Mouse (Mus musculus): Measurements from ENCODE around the gene Pip5k1a. TPM values are rescaled to one million over a fixed set of nuclear protein-coding genes. Genes with fewer than 3 reads are reported as not detected.

The Pip5k1a gene
- polyA plus RNA-seq (2015; fragmentation: Nextera tagmentation; extraction: Ambion mirVana): 19.9 and 20.8 TPM in 2 replicates

DNA sequence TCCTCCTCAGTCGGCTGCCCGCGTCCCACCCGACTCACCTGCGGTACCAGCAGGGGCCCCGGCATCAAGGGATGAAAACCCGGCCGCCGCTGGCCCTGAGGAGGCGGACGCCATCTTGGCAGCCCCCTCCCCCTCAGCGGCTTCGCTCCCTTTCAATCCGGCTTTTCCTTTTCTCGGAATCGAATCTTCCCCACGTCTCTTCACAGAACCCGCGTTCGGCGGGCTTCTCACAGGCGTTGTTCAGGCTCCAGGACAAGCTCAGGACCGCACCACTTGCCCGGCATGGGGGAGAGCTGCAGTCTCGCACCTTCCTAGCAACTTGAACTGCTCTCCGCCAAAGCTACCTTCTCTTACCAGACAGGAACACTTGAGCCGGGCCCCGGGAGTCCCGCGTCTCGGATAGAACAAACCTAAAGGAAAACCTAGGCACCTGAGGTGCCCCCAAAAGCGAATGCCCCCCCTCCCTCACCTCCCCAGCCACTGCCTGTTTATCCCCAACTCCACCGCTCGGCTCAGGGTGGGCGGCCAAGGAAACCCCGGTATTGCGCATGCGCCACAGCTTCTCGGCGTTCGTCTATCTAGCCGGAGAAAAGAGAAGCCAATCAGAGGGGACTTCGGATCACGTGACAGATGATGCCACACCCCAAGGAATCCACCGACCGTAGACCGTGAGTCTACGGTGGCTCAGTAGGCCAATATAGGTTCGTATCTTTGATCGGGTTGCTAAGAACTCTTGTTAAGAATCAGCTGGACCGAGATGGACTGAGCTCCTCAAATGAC is at the start of gene Pip5k1a:
Pip5k1a (minus strand) TSS at position 593 of the 780 bp plus-strand sequence.
- H3K9ac ChIP-seq: peak within 1 kb of the TSS; percentile 75
- ATAC-seq (replicated peaks; ENCODE audit: low FRiP score): peak; percentile 91
- H3K36me3 ChIP-seq: peaks cover 16% of the 10 kb centered on the region; the same call in 1 of the 2 replicates
- no peaks in the 10 kb centered on the region for H3K27me3 ChIP-seq
- no peaks in the 10 kb centered on the region for H3K9me3 ChIP-seq (replicated peaks)
- H3K4me3 ChIP-seq (replicated peaks): peak within 1 kb of the TSS; percentile 57
- peak within 1 kb of the TSS; percentile 78 for H3K27ac ChIP-seq
- peaks cover 14% of the 10 kb centered on the region for H3K4me1 ChIP-seq
- under 1% methylated on average over 51 of the region's 51 CpGs for WGBS
- peak within 1 kb of the TSS; percentile 66 for H3K4me2 ChIP-seq

DNA sequence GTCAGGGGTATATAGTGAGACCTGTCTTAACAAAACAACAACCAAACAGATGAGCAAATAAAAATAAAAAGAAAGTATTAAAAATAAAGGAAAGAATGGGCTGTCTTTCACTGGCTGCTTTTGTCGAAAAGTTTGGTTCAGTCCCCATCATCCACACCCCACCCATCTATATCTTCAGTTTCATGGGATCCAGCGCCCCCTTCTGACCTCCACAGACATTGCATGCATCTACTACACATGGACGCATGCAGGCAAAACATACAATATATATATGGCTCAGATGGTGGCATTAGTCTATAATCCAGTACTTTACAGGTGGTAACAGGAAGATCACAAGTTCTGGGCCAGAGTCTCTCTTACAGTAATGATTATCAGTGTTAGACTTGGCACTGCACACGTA is 47.1 kb upstream of the Pip5k1a start:
- Histone ChIP-seq H3K4me2 (no peak overlapping the region), H3K27ac (no peak overlapping the region), H3K9ac (no peak overlapping the region), H3K4me1 (no peaks in the 10 kb centered on the region), H3K9me3 (replicated peaks) (no peaks in the 10 kb centered on the region), H3K4me3 (replicated peaks) (no peak overlapping the region), H3K27me3 (peaks cover 2% of the 10 kb centered on the region; the same call in 1 of the 2 replicates), H3K36me3 (no peaks in the 10 kb centered on the region)
- WGBS: 51% methylated on average over 4 of the region's 4 CpGs
- ATAC-seq (replicated peaks; ENCODE audit: low FRiP score): no peak

- WGBS: 50% methylated on average over 3 of the region's 3 CpGs
- Histone ChIP-seq H3K27ac (no peak overlapping the region), H3K4me1 (no peaks in the 10 kb centered on the region), H3K4me2 (no peak overlapping the region), H3K9ac (no peak overlapping the region), H3K36me3 (no peaks in the 10 kb centered on the region), H3K9me3 (replicated peaks) (no peaks in the 10 kb centered on the region), H3K4me3 (replicated peaks) (no peak overlapping the region), H3K27me3 (no peaks in the 10 kb centered on the region)
- no peak for ATAC-seq (replicated peaks; ENCODE audit: low FRiP score)
Measured at GRCm38 (mm10) chr3:95147924-95148323, 41.2 kb upstream of the Pip5k1a start.

- 10% methylated on average over 5 of the region's 5 CpGs for WGBS
- peaks cover 20% of the 10 kb centered on the region for H3K36me3 ChIP-seq
- H3K27ac ChIP-seq: no peak overlapping the region
- no peak overlapping the region for H3K9ac ChIP-seq
- no peak overlapping the region for H3K4me2 ChIP-seq
- H3K4me3 ChIP-seq (replicated peaks): no peak overlapping the region
- ATAC-seq (replicated peaks; ENCODE audit: low FRiP score): peak; percentile 59
- no peaks in the 10 kb centered on the region for H3K9me3 ChIP-seq (replicated peaks)
- peaks cover 3% of the 10 kb centered on the region; the same call in 1 of the 2 replicates for H3K4me1 ChIP-seq
- no peaks in the 10 kb centered on the region for H3K27me3 ChIP-seq
Measured at GRCm38 (mm10) chr3:95142617-95143011, 35.9 kb upstream of the Pip5k1a start.

DNA sequence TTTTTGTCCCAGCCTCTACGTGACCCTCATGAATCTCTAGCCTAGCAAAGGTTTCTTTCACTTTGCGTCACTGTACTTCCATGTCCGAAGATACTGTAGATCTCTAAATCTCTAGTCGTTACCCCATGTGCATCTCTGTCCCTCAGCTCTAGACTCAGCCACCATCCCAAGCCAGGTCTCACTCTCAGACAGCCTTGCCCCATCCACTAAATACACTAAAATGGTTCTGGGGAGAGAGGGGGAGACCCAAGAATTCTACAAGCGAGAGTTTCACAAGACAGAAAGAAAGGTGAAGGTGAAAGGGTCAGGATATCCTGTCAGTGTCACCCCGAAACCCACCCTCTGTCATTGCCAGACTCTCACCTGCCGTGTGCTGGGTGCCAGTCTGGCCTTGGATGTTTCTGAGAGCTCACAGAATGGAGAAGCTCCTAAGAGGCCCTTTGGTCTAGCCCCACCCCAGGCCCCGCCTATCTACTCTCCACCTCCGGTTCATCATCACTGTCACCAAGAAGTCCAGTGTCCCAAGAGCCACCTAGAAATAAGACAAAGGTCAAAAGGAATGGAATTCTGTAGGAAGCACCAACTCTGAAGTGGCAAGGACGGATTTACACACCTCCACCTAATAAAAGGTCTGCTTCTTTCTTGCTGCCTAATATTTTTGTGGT is 35.4 kb upstream of the Pip5k1a start, which contains the start of gene Tnfaip8l2:
Tnfaip8l2 (minus strand) TSS at position 409 of the 665 bp plus-strand sequence.
- WGBS: 85% methylated on average over 10 of the region's 10 CpGs
- H3K4me2 ChIP-seq: no peak within 1 kb of the TSS
- peaks cover 20% of the 10 kb centered on the region for H3K36me3 ChIP-seq
- H3K27me3 ChIP-seq: no peaks in the 10 kb centered on the region
- no peak within 1 kb of the TSS for H3K4me3 ChIP-seq (replicated peaks)
- H3K9ac ChIP-seq: no peak within 1 kb of the TSS
- H3K9me3 ChIP-seq (replicated peaks): no peaks in the 10 kb centered on the region
- ATAC-seq (replicated peaks; ENCODE audit: low FRiP score): no peak
- peaks cover 3% of the 10 kb centered on the region; the same call in 1 of the 2 replicates for H3K4me1 ChIP-seq
- no peak within 1 kb of the TSS for H3K27ac ChIP-seq

DNA sequence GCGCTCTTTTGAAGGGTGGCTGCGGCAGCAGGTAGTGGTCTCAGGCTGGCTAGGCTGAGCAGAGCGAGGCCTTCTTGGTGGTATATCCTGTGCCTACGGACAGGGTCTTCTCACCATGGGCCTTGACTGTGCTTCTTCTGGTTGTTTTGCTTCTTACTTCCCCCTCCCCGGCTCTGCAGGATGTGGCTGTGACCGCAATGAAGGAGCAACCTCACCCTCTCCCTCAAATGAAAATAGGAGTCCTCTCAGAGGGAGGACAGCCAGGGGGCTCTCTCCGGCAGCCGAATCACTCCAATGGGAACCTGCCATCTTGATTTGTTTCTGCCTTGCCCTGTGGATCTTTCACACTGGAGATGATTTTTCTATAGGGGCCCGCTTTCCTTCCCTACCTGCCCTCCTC is 34.7 kb upstream of the Pip5k1a start:
- Histone ChIP-seq H3K27me3 (no peaks in the 10 kb centered on the region), H3K9me3 (replicated peaks) (no peaks in the 10 kb centered on the region), H3K4me2 (no peak overlapping the region), H3K4me1 (peaks cover 3% of the 10 kb centered on the region; the same call in 1 of the 2 replicates), H3K4me3 (replicated peaks) (no peak overlapping the region), H3K36me3 (peaks cover 20% of the 10 kb centered on the region), H3K27ac (no peak overlapping the region), H3K9ac (no peak overlapping the region)
- ATAC-seq (replicated peaks; ENCODE audit: low FRiP score): no peak
- 92% methylated on average over 9 of the region's 9 CpGs for WGBS

DNA sequence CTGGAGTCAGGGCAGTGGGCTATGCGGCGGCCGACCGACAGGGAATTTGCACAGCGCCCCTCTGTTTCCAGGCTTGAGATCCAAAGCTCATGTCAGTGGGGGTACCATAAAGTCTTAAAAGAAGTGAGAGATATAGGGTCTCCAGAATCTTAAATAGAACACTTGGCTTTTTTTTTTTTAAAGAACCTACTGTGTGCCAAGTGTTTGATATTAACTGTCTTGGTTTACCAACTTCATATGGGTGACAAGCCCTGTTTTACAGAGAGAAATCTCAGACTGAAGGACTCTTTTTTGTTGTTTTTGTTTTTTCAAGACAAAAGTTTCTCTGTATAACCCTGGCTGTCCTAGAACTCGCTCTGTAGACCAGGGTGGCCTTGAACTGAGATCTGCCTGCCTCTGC is 34.1 kb upstream of the Pip5k1a start:
- no peak overlapping the region for H3K4me2 ChIP-seq
- H3K27me3 ChIP-seq: no peaks in the 10 kb centered on the region
- no peak overlapping the region for H3K27ac ChIP-seq
- peaks cover 8% of the 10 kb centered on the region for H3K4me1 ChIP-seq
- no peak overlapping the region for H3K9ac ChIP-seq
- no peak overlapping the region for H3K4me3 ChIP-seq (replicated peaks)
- H3K9me3 ChIP-seq (replicated peaks): no peaks in the 10 kb centered on the region
- 94% methylated on average over 6 of the region's 6 CpGs for WGBS
- ATAC-seq (replicated peaks; ENCODE audit: low FRiP score): no peak
- H3K36me3 ChIP-seq: peaks cover 20% of the 10 kb centered on the region

DNA sequence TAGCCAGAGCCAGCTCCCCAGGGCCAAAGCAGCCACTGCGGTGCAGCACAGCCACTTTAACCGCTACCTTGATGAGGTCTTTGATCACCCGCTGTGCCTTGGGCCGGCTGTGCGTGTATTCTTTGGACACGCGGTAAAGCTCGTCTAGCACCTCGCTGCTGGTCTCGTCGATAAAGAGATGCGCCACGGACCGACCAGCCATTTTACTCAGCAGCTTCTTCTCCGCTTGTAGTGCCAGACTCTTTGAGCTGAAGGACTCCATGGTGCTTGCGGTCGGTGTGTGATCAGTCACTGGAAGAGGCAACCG is 33.5 kb upstream of the Pip5k1a start:
- no peak overlapping the region for H3K4me3 ChIP-seq (replicated peaks)
- H3K4me2 ChIP-seq: 0 out of 2 replicates have a peak overlapping the region, but pooled peaks have one; percentile 9
- no peak overlapping the region for H3K27ac ChIP-seq
- no peak overlapping the region for H3K9ac ChIP-seq
- H3K4me1 ChIP-seq: peaks cover 13% of the 10 kb centered on the region
- no peaks in the 10 kb centered on the region for H3K9me3 ChIP-seq (replicated peaks)
- H3K27me3 ChIP-seq: no peaks in the 10 kb centered on the region
- WGBS: 70% methylated on average over 18 of the region's 18 CpGs
- no peak for ATAC-seq (replicated peaks; ENCODE audit: low FRiP score)
- H3K36me3 ChIP-seq: peaks cover 20% of the 10 kb centered on the region

DNA sequence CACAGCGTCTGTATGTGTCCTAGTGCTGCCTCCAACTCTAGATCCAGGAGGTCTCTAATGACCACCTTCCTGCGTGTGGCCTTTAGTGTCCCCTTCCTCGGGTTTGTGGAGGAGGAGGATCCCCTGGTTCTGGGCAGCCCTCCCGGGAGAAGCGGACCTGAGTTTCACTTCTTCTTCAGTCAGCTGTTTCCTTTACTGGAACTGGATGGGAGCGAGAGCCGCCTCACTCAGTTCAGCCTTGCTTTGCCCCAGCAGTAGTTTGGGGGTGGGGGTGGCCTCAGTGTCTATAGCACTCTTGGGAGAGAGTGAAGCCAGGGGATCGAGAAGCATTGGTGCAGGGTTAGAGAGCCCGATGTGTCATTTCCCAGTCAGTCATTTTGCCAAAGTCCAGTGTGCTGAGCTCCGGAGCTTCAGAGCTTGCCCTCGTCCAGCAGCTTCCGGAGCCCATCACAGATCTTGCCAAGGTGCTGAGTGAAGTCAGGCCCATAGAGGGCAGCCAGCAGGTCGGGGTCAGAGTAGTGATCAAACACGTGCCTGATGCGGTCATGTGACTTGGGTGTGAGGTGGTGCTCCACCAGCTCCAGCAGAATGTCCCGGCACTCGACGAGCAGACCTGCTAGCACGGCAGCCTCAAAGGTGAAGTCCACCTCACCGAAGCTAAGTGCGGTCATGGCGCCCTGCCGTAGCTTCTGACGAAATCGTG is 33.0 kb upstream of the Pip5k1a start:
- 71% methylated on average over 25 of the region's 25 CpGs for WGBS
- Histone ChIP-seq H3K36me3 (peaks cover 20% of the 10 kb centered on the region), H3K27me3 (no peaks in the 10 kb centered on the region), H3K9ac (no peak overlapping the region), H3K4me3 (replicated peaks) (no peak overlapping the region), H3K4me1 (peaks cover 18% of the 10 kb centered on the region), H3K9me3 (replicated peaks) (no peaks in the 10 kb centered on the region), H3K4me2 (0 out of 2 replicates have a peak overlapping the region, but pooled peaks have one; percentile 9), H3K27ac (no peak overlapping the region)
- no peak for ATAC-seq (replicated peaks; ENCODE audit: low FRiP score)

GRCm38 (mm10) chr3:95136336-95136735 is 29.6 kb upstream of the Pip5k1a start:
- H3K4me2 ChIP-seq: 0 out of 2 replicates have a peak overlapping the region, but pooled peaks have one; percentile 55
- WGBS: 96% methylated on average over 3 of the region's 3 CpGs
- H3K36me3 ChIP-seq: peaks cover 26% of the 10 kb centered on the region
- no peaks in the 10 kb centered on the region for H3K27me3 ChIP-seq
- H3K9me3 ChIP-seq (replicated peaks): no peaks in the 10 kb centered on the region
- no peak overlapping the region for H3K9ac ChIP-seq
- peaks cover 27% of the 10 kb centered on the region for H3K4me1 ChIP-seq
- H3K27ac ChIP-seq: no peak overlapping the region
- no peak for ATAC-seq (replicated peaks; ENCODE audit: low FRiP score)
- no peak overlapping the region for H3K4me3 ChIP-seq (replicated peaks)

- H3K4me2 ChIP-seq: peak overlapping the region; percentile 55
- peaks cover 25% of the 10 kb centered on the region for H3K36me3 ChIP-seq
- no peak overlapping the region for H3K9ac ChIP-seq
- peak overlapping the region; percentile 32 for H3K4me3 ChIP-seq (replicated peaks)
- no peaks in the 10 kb centered on the region for H3K9me3 ChIP-seq (replicated peaks)
- no peak for ATAC-seq (replicated peaks; ENCODE audit: low FRiP score)
- no peaks in the 10 kb centered on the region for H3K27me3 ChIP-seq
- H3K4me1 ChIP-seq: peaks cover 27% of the 10 kb centered on the region
- 84% methylated on average over 7 of the region's 7 CpGs for WGBS
- no peak overlapping the region for H3K27ac ChIP-seq
Measured at GRCm38 (mm10) chr3:95135433-95136052, 28.8 kb upstream of the Pip5k1a start.
